Mouse (Mus musculus) B cell, adult 62 days (primary cell): ENCODE results near the gene Pln. TPM values are rescaled to one million over a fixed set of nuclear protein-coding genes. Genes with fewer than 3 reads are reported as not detected.

ENCODE experiments used
- total RNA-seq: library from RNA; stranded (reverse); gene quantifications from 4 replicates; pipeline ENCODE4 v1.2.4, GENCODE M21; 2023

Gene Pln
- not detected in 4 replicates for total RNA-seq

DNA sequence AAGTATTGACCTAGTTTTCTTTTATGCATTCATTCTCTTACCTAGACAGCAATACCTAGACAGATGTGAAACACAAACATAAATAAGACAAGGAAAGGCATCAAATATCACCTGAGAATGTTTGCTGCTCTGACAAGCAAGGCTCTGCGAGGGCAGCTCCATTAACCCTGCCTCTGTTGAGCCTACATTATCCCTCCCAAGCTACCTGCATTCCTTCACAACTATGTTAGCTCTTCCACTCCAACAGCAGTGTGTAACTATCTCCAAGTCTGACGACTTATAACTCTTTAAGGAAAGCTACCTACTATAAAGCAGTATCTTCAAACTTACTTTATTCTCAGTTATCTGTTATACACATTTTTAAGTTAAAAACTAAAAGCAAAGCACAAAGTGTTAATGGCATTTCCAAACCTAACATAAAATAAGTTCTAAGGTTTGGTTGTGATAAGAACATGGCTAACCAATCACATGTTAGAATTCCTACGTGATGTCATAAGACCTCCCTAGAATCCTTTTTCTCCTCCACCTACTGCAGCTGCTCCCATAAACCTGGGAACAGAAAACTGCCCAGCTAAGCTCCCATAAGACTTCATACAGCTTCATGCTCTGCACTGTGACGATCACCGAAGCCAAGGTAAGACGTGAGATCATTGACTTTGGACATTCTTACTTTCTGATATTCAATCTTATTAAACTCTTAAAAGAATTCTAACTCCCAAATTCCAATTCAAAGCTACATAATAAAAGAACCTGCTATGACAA lies at the start of gene Pln:
TSS of gene Pln (plus strand) at position 506 of the 762 bp plus-strand sequence.

DNA sequence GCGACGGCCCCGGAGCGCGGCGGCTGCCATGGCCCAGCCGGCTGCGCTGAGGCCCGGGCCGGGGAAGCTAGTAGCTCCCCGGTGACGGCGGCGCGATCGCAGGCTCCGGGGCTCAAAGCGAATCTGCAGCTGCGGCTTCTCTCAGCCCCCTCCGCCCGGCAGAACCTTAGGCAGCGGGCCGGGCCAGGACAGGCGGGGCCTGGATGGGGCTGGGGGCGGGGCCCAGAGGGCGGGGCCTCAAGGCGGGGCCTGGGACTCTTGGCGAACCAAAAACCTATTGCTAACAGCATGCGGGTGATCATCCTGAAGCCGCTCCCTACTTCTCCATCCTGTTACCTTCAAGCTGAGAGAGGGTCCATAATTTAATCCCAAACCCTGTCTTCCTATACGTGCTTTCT lies 42.2 kb downstream of the Pln start, which contains the start of gene Cep85l:
TSS of gene Cep85l (minus strand) at position 239 of the 398 bp plus-strand sequence.

Other genes starting within 250 kb of the Pln start
- 13.4 to 25.4 TPM (median 17.4 TPM) in 4 replicates for gene Cep85l, start 42.3 kb downstream of the Pln start, total RNA-seq